Mouse (Mus musculus) MEL (cell line): ENCODE data around the gene Itgb2l. TPM values are rescaled to one million over a fixed set of nuclear protein-coding genes. Genes with fewer than 3 reads are reported as not detected.

Experiments
- DNase-seq: peaks from one replicate; pipeline ENCODE4 v3.0.0; 2011; ENCODE audit warnings: low read depth, low spot score
- H3K27ac ChIP-seq: 2 replicates; pipeline ENCODE4 v1.5.1; 2012; ENCODE audit warnings: low read depth, mild to moderate bottlenecking, control low read depth, low read length, moderate library complexity; ENCODE audit not compliant: control insufficient read depth
- H3K27me3 ChIP-seq, 2 experiments: fragments of 150-350 bp in 1 of 2; sonication (generic) in 1 of 2; 2 replicates each; pipeline ENCODE4 v1.6.1; 2012; ENCODE audit warnings: low read length in 2 of 2, mild to moderate bottlenecking in 2 of 2, improper control_type of control experiment in 1 of 2, moderate library complexity in 1 of 2; ENCODE audit not compliant: insufficient read depth in 2 of 2, control insufficient read depth in 1 of 2
- H3K36me3 ChIP-seq, 2 experiments: 2 replicates each; pipeline ENCODE4 v1.6.1; 2012 to 2014; ENCODE audit warnings: low read length in 2 of 2, improper control_type of control experiment in 1 of 2, inconsistent platforms in 1 of 2, mild to moderate bottlenecking in 1 of 2; ENCODE audit not compliant: insufficient read depth in 2 of 2, control insufficient read depth in 1 of 2
- H3K4me1 ChIP-seq, 2 experiments: fragments of 150-350 bp in 1 of 2; sonication (generic) in 1 of 2; 2 replicates each; pipeline ENCODE4 v1.6.1; 2012; ENCODE audit warnings: low read length in 2 of 2, improper control_type of control experiment in 1 of 2, mild to moderate bottlenecking in 1 of 2; ENCODE audit not compliant: insufficient read depth in 2 of 2, control insufficient read depth in 1 of 2
- H3K4me3 ChIP-seq, 2 experiments: fragments of 150-350 bp in 1 of 2; sonication (generic) in 1 of 2; 2 replicates each; pipeline ENCODE4 v1.5.1; 2012; ENCODE audit warnings: low read depth in 2 of 2, low read length in 2 of 2, mild to moderate bottlenecking in 2 of 2, moderate library complexity in 2 of 2, control low read depth in 1 of 2, improper control_type of control experiment in 1 of 2; ENCODE audit not compliant: control insufficient read depth in 1 of 2, insufficient read depth in 1 of 2
- H3K79me2 ChIP-seq: 2 replicates; pipeline ENCODE4 v1.6.1; 2012; ENCODE audit warnings: mild to moderate bottlenecking, low read length, moderate library complexity; ENCODE audit not compliant: control insufficient read depth, poor library complexity, insufficient read depth
- H3K9ac ChIP-seq: 2 replicates; pipeline ENCODE4 v1.6.1; 2012; ENCODE audit warnings: low read depth, mild to moderate bottlenecking, control low read depth, low read length, moderate library complexity; ENCODE audit not compliant: control insufficient read depth, poor library complexity, severe bottlenecking
- H3K9me3 ChIP-seq: fragments of 150-350 bp; sonication (generic); replicated peaks from 2 replicates; pipeline ENCODE4 v1.6.1; 2012; ENCODE audit warnings: mild to moderate bottlenecking, low read length, improper control_type of control experiment, moderate library complexity; ENCODE audit not compliant: insufficient read depth
- BHLHE40 ChIP-seq: IDR thresholded peaks from 2 replicates; pipeline ENCODE4 v1.6.1; 2012; ENCODE audit warnings: low read depth, mild to moderate bottlenecking, inconsistent platforms, low read length, improper control_type of control experiment, borderline replicate concordance
- CHD1 ChIP-seq: IDR thresholded peaks from 2 replicates; pipeline ENCODE4 v1.6.1; 2012; ENCODE audit warnings: low read depth, mild to moderate bottlenecking, inconsistent platforms, low read length, improper control_type of control experiment
- CHD2 ChIP-seq: IDR thresholded peaks from 2 replicates; pipeline ENCODE4 v1.6.1; 2011; ENCODE audit warnings: low read length, improper control_type of control experiment
- E2F4 ChIP-seq: IDR thresholded peaks from 2 replicates; pipeline ENCODE4 v1.6.1; 2011; ENCODE audit warnings: low read depth, low read length, improper control_type of control experiment, borderline replicate concordance
- EP300 ChIP-seq, 2 experiments: IDR thresholded peaks; 2 replicates each; pipeline ENCODE4 v1.6.1; 2011; ENCODE audit warnings: improper control_type of control experiment in 2 of 2, low read length in 2 of 2, low read depth in 1 of 2, mild to moderate bottlenecking in 1 of 2
- ETS1 ChIP-seq: IDR thresholded peaks from 2 replicates; pipeline ENCODE4 v1.6.1; 2012; ENCODE audit warnings: low read depth, mild to moderate bottlenecking, inconsistent platforms, low read length, improper control_type of control experiment, moderate library complexity
- GATA1 ChIP-seq: IDR thresholded peaks from 2 replicates; pipeline ENCODE4 v1.6.1; 2011; ENCODE audit warnings: low read depth, low read length, improper control_type of control experiment
- JUND ChIP-seq: IDR thresholded peaks from 2 replicates; pipeline ENCODE4 v1.6.1; 2011; ENCODE audit warnings: low read depth, mild to moderate bottlenecking, improper control_type of control experiment, low read length
- MAX ChIP-seq: IDR thresholded peaks from 2 replicates; pipeline ENCODE4 v1.6.1; 2011; ENCODE audit warnings: low read length, improper control_type of control experiment
- MEF2A ChIP-seq: IDR thresholded peaks from 2 replicates; pipeline ENCODE4 v1.6.1; 2014; ENCODE audit warnings: low read depth, mild to moderate bottlenecking, inconsistent platforms, low read length, improper control_type of control experiment; ENCODE audit not compliant: poor library complexity, insufficient replicate concordance, severe bottlenecking; ENCODE audit errors: extremely low read depth
- MXI1 ChIP-seq: IDR thresholded peaks from 2 replicates; pipeline ENCODE4 v1.6.1; 2011; ENCODE audit warnings: mild to moderate bottlenecking, low read depth, low read length, improper control_type of control experiment
- MYC ChIP-seq: IDR thresholded peaks from 2 replicates; pipeline ENCODE4 v1.6.1; 2011; ENCODE audit warnings: low read depth, mild to moderate bottlenecking, low read length, improper control_type of control experiment, moderate library complexity
- NELFE ChIP-seq: IDR thresholded peaks from 2 replicates; pipeline ENCODE4 v1.6.1; 2011; ENCODE audit warnings: low read depth, low read length, improper control_type of control experiment
- NRF1 ChIP-seq: IDR thresholded peaks from 2 replicates; pipeline ENCODE4 v1.6.1; 2014; ENCODE audit warnings: low read depth, mild to moderate bottlenecking, inconsistent platforms, low read length, improper control_type of control experiment, moderate library complexity; ENCODE audit not compliant: poor library complexity, insufficient read depth, severe bottlenecking
- POLR2A ChIP-seq, 2 experiments: IDR thresholded peaks; 2 replicates each; pipeline ENCODE4 v1.6.1; 2011 to 2012; ENCODE audit warnings: low read length in 2 of 2, mild to moderate bottlenecking in 2 of 2, control low read depth in 1 of 2, improper control_type of control experiment in 1 of 2, low read depth in 1 of 2, moderate library complexity in 1 of 2; ENCODE audit not compliant: control insufficient read depth in 1 of 2, insufficient read depth in 1 of 2, poor library complexity in 1 of 2
- POLR2AphosphoS2 ChIP-seq: IDR thresholded peaks from 2 replicates; pipeline ENCODE4 v1.6.1; 2011; ENCODE audit warnings: low read length, improper control_type of control experiment
- POLR2AphosphoS5 ChIP-seq: IDR thresholded peaks from 2 replicates; pipeline ENCODE4 v1.6.1; 2012; ENCODE audit warnings: low read depth, borderline replicate concordance, mild to moderate bottlenecking, inconsistent platforms, low read length, moderate library complexity, mixed read lengths
- RAD21 ChIP-seq: IDR thresholded peaks from 2 replicates; pipeline ENCODE4 v1.6.1; 2011; ENCODE audit warnings: mild to moderate bottlenecking, low read depth, low read length, improper control_type of control experiment
- RCOR1 ChIP-seq: IDR thresholded peaks from 2 replicates; pipeline ENCODE4 v1.6.1; 2012; ENCODE audit warnings: low read depth, mild to moderate bottlenecking, inconsistent platforms, low read length, improper control_type of control experiment
- SMC3 ChIP-seq: IDR thresholded peaks from 2 replicates; pipeline ENCODE4 v1.6.1; 2011; ENCODE audit warnings: low read depth, low read length, improper control_type of control experiment
- TAL1 ChIP-seq: IDR thresholded peaks from 2 replicates; pipeline ENCODE4 v1.6.1; 2012; ENCODE audit warnings: mild to moderate bottlenecking, inconsistent platforms, low read length, moderate library complexity, mixed read lengths
- TBP ChIP-seq: IDR thresholded peaks from 2 replicates; pipeline ENCODE4 v1.8.0; 2011; ENCODE audit warnings: low read depth, low read length, improper control_type of control experiment
- UBTF ChIP-seq: IDR thresholded peaks from 2 replicates; pipeline ENCODE4 v1.6.1; 2012; ENCODE audit warnings: low read depth, mild to moderate bottlenecking, inconsistent platforms, low read length, improper control_type of control experiment, moderate library complexity, borderline replicate concordance; ENCODE audit not compliant: insufficient read depth
- USF1 ChIP-seq: IDR thresholded peaks from 2 replicates; pipeline ENCODE4 v1.6.1; 2014; ENCODE audit warnings: low read depth, mild to moderate bottlenecking, inconsistent platforms, low read length, improper control_type of control experiment, moderate library complexity
- ZC3H11A ChIP-seq: IDR thresholded peaks from 2 replicates; pipeline ENCODE4 v1.6.1; 2012; ENCODE audit warnings: low read depth, mild to moderate bottlenecking, inconsistent platforms, low read length, improper control_type of control experiment
- ZKSCAN1 ChIP-seq: IDR thresholded peaks from 2 replicates; pipeline ENCODE4 v1.6.1; 2012; ENCODE audit warnings: low read depth, mild to moderate bottlenecking, inconsistent platforms, low read length, improper control_type of control experiment, moderate library complexity
- ZNF384 ChIP-seq: IDR thresholded peaks from 2 replicates; pipeline ENCODE4 v1.6.1; 2012; ENCODE audit warnings: low read depth, mild to moderate bottlenecking, inconsistent platforms, low read length, improper control_type of control experiment
- polyA plus RNA-seq, 2 experiments: library from polyadenylated mRNA; stranded (reverse) in 1 of 2; unstranded in 1 of 2; fragments of >175 nt in 1 of 2; fragments of >200 nt in 1 of 2; gene quantifications; 2 replicates each; pipeline versions ENCODE4 v1.2.1 to v1.2.4; 2012; ENCODE audit warnings: low replicate concordance in 2 of 2, low read depth in 1 of 2; ENCODE audit not compliant: insufficient read length in 2 of 2, insufficient read depth in 1 of 2, missing spikeins in 1 of 2
- total RNA-seq: library from RNA; depleted of rRNA; stranded (reverse); fragments of 300-350 nt; gene quantifications from 2 replicates; pipeline ENCODE4 v1.2.3, GENCODE M21; 2012

The Itgb2l gene
- total and polyA plus RNA-seq, 3 experiments: not detected

DNA sequence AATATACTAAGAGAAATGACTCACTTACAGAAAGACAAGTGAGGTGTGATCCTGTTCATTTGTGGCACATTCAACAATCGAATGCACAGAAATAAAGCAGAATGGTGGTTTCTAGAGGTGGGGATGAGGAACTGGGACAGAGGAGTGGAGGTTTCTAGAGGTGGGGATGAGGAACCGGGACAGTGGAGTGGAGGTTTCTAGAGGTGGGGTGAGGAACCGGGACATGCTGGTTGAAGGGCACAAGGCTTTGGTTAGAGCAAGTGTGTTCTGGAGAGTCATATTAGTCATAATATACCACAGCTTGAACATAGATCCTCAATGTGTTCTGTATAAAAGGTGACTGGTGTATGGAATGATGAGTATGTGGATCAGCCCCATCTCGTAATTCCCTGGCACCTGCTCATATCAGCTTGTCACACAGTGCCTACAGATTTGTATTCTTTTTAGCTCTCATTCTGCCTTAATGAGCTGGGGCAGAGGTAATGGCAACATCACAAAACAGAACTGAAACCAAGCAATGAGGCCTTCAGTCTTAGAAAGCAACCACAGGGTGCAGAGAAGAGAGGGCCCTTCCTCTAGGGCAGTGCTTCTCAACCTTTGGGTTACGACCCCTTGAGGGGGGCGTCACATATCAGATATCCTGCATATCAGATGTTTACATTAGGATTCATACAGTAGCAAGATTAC lies 55.6 kb downstream of the Itgb2l start:
- Histone ChIP-seq H3K27ac (no peak overlapping the region), H3K79me2 (no peaks in the 10 kb centered on the region), H3K4me3 (no peak overlapping the region), H3K36me3 (no peaks in the 10 kb centered on the region), H3K9ac (no peak overlapping the region), H3K27me3 (no peaks in the 10 kb centered on the region), H3K4me1 (no peaks in the 10 kb centered on the region), H3K9me3 (no peaks in the 10 kb centered on the region)
- TF ChIP-seq RCOR1: no peak
- TF ChIP-seq POLR2AphosphoS5: no peak
- TF ChIP-seq ZC3H11A: no peak
- no peak for TF ChIP-seq JUND
- no peak for TF ChIP-seq SMC3
- TF ChIP-seq MXI1: no peak
- no peak for TF ChIP-seq RAD21
- no peak for TF ChIP-seq MYC
- no peak for TF ChIP-seq CHD1
- TF ChIP-seq UBTF: no peak
- TF ChIP-seq CHD2: no peak
- no peak for TF ChIP-seq ZKSCAN1
- TF ChIP-seq MEF2A: no peak
- no peak for TF ChIP-seq TBP
- no peak for TF ChIP-seq MAX
- no peak for TF ChIP-seq E2F4
- TF ChIP-seq NRF1: no peak
- no peak for TF ChIP-seq EP300 (IDR thresholded peaks at IDR 0.05; ENCODE audit: low read depth in 1 of 2, low read length in 2 of 2)
- TF ChIP-seq NELFE: no peak
- TF ChIP-seq POLR2A (IDR thresholded peaks at IDR 0.05; ENCODE audit: control insufficient read depth in 1 of 2, insufficient read depth in 1 of 2, low read depth in 1 of 2, low read length in 2 of 2, poor library complexity in 1 of 2): no peak
- no peak for DNase-seq

DNA sequence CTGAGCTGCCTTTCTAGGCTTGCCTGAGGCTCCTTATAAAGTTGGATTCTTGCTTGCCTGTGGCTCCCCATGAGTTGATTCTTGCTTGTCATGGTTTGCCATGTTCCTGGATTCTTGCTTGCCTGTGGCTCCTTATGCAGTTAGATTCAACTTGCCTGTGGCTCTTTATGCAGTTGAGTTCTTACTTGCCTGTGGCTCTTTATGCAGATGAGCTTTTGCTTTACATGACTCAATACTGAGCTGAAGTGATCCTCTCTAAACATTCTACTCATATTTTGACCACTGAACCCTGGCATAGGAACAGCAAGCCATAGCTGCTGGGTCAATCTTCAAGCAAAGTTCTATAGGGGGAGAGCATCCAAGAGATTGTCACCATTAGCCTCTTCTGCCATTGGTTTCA lies 58.7 kb downstream of the Itgb2l start:
- no peak overlapping the region for H3K4me3 ChIP-seq
- no peak overlapping the region for H3K27ac ChIP-seq
- H3K79me2 ChIP-seq: no peaks in the 10 kb centered on the region
- no peaks in the 10 kb centered on the region for H3K27me3 ChIP-seq
- no peak for DNase-seq
- no peak for TF ChIP-seq EP300 (IDR thresholded peaks at IDR 0.05; ENCODE audit: low read depth in 1 of 2, low read length in 2 of 2)
- no peak for TF ChIP-seq ETS1
- no peak for TF ChIP-seq RAD21
- no peak for TF ChIP-seq USF1
- no peak for TF ChIP-seq ZNF384
- TF ChIP-seq CHD2: no peak
- TF ChIP-seq GATA1: no peak
- TF ChIP-seq RCOR1: no peak
- TF ChIP-seq POLR2AphosphoS2: no peak
- no peak for TF ChIP-seq TAL1
- TF ChIP-seq BHLHE40: no peak
- TF ChIP-seq UBTF: no peak
- no peak for TF ChIP-seq JUND
- no peak for TF ChIP-seq MXI1
- TF ChIP-seq NELFE: no peak
- TF ChIP-seq, all 39 proteins: peak for 0
- H3K36me3 ChIP-seq: no peaks in the 10 kb centered on the region
- H3K9ac ChIP-seq: no peak overlapping the region
- no peaks in the 10 kb centered on the region for H3K4me1 ChIP-seq
- H3K9me3 ChIP-seq: no peaks in the 10 kb centered on the region
